Mouse (Mus musculus): Measurements from ENCODE around the gene Tac4. TPM values are rescaled to one million over a fixed set of nuclear protein-coding genes. Genes with fewer than 3 reads are reported as not detected.

Gene Tac4
- polyA plus RNA-seq, 1 experiment from 2014 or later: 0.12 TPM

DNA sequence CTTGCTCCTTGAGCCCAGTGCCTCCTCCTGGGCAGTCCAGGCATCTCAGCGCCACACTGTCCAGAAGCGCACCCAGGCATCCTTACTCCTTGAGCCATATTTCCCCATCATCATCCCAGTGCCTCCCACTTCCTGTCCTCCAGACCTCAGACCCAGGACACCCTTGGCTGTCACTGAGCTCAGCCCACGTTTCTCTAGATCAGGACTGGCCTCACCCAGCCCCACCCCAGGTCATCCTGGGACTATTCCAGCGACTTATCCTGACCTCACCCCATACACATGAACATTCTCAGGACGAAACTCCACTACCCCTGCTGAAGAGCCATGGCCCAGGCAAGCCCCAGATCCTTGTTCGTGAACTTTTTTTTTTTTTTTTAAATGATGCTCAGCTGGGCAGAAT lies 5.6 kb upstream of the Tac4 start:
- WGBS: 75% methylated on average over 6 of the region's 6 CpGs
- H3K4me2 ChIP-seq (replicated peaks; ENCODE audit: low read depth, low read length): no peak overlapping the region

DNA sequence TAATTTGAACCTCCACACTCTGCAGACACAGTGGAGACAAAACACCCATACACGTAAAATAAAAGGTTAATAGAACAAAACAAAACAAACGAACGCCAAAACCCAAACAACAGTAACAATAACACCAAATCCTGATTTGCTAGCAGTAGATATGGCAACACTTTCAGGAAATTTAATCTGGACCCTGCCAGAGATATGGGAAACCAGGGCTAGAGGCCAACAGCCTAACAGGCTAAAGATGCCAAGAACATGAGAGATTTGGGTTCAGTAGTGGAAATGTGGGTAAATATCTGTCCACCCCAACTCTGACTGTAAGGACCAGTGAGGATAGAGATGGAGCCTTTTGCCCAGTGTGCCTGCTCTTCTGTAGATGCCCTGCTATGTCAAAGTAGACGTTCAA lies 3.4 kb upstream of the Tac4 start:
- no peak for ATAC-seq (ENCODE audit: low FRiP score, low TSS enrichment)
- no peaks in the 10 kb centered on the region for H3K9me3 ChIP-seq (ENCODE audit: low read length)
- no peaks in the 10 kb centered on the region for H3K27me3 ChIP-seq (ENCODE audit: insufficient read depth, low read length)
- H3K4me3 ChIP-seq (ENCODE audit: low read length): no peak overlapping the region
- no peaks in the 10 kb centered on the region for H3K36me3 ChIP-seq (ENCODE audit: insufficient read depth, low read length)
- H3K27ac ChIP-seq (ENCODE audit: low read length): no peak overlapping the region
- peaks cover 5% of the 10 kb centered on the region for H3K4me1 ChIP-seq (ENCODE audit: insufficient read depth, low read length)
- WGBS: 44% methylated on average over 4 of the region's 4 CpGs
- H3K9ac ChIP-seq (replicated peaks; ENCODE audit: low read length): no peak overlapping the region
- peak overlapping the region; percentile 97 for H3K4me2 ChIP-seq (replicated peaks; ENCODE audit: low read depth, low read length)

More for the DNA sequence above, 5.6 kb upstream of the Tac4 start:
- Histone ChIP-seq H3K4me3 (ENCODE audit: low read length) (no peak overlapping the region), H3K36me3 (ENCODE audit: insufficient read depth, low read length) (no peaks in the 10 kb centered on the region), H3K9ac (replicated peaks; ENCODE audit: low read length) (no peak overlapping the region), H3K27me3 (ENCODE audit: insufficient read depth, low read length) (no peaks in the 10 kb centered on the region), H3K4me1 (ENCODE audit: insufficient read depth, low read length) (peaks cover 5% of the 10 kb centered on the region), H3K27ac (ENCODE audit: low read length) (no peak overlapping the region), H3K9me3 (ENCODE audit: low read length) (no peaks in the 10 kb centered on the region)
- ATAC-seq (ENCODE audit: low FRiP score, low TSS enrichment): no peak

DNA sequence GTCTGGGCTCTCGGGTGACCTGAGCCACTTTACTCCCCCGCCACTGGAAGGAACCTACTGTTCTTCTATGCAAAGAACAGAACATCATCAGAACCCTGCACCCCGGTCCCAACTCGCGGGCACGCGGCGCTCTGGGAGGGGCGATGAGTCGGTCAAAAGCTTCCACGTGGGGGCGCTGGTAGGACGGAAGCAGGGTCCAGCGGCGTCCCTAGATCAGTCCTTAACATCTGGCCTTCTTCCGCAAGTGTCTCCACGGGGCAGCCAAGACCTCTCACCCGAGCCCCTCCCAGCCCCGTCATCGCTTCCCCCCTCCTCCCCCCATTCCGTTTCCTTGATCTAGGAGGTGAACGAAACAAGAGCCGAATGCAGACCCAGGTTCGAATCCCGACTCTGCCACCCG lies 2.8 kb upstream of the Tac4 start:
- H3K27ac ChIP-seq (ENCODE audit: low read length): peak overlapping the region; percentile 74
- peak overlapping the region; percentile 67 for H3K4me3 ChIP-seq (ENCODE audit: low read length)
- no peaks in the 10 kb centered on the region for H3K9me3 ChIP-seq (ENCODE audit: low read length)
- H3K4me2 ChIP-seq (replicated peaks; ENCODE audit: low read depth, low read length): peak overlapping the region; percentile 97
- no peaks in the 10 kb centered on the region for H3K36me3 ChIP-seq (ENCODE audit: insufficient read depth, low read length)
- H3K4me1 ChIP-seq (ENCODE audit: insufficient read depth, low read length): peaks cover 5% of the 10 kb centered on the region
- H3K27me3 ChIP-seq (ENCODE audit: insufficient read depth, low read length): no peaks in the 10 kb centered on the region
- ATAC-seq (ENCODE audit: low FRiP score, low TSS enrichment): peak; percentile 69; the same call in 1 of the 2 replicates
- WGBS: under 1% methylated on average over 26 of the region's 26 CpGs
- peak overlapping the region; percentile 86 for H3K9ac ChIP-seq (replicated peaks; ENCODE audit: low read length)

DNA sequence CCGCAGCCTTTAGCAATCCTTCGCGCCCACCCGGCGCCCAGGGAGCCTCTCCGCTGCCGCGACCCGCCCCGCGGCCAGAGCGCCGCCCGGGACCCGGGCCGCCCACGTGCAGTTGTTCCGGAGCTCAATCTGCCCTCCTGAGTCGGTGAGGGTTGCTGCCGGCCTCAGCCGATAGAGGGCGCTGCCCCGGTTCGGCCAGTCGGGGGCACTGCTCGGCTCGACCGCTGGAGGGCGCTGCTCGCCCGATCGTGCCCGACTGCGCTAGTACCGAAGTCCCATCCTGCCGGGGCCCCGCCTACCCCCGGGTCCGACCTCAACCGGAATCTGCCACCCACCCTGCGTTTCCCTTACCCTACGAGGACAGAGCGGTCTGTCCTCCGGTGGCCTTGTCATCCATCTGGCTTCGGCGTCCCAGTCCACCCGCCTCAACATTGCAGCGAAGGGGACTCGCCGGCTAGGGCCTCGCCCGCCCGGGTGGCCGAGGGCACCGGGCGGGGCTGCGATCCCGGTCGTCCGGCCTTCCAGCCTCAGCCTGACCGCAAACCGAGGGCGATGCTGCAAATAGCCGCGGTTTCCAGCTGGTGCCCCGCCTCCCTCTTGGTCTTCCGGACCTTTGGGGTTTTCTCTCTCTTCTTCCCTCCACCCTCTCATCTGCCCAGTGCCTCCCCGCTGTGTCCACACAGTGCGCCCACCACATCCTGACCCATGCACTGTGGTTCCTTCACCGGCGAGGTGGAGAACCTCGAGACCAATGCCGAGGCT lies 2.1 kb upstream of the Tac4 start:
- H3K9ac ChIP-seq (replicated peaks; ENCODE audit: low read length): peak overlapping the region; percentile 86
- peak overlapping the region; percentile 67 for H3K4me3 ChIP-seq (ENCODE audit: low read length)
- H3K9me3 ChIP-seq (ENCODE audit: low read length): no peaks in the 10 kb centered on the region
- H3K36me3 ChIP-seq (ENCODE audit: insufficient read depth, low read length): no peaks in the 10 kb centered on the region
- peak overlapping the region; percentile 85 for H3K27ac ChIP-seq (ENCODE audit: low read length)
- H3K27me3 ChIP-seq (ENCODE audit: insufficient read depth, low read length): no peaks in the 10 kb centered on the region
- peak overlapping the region; percentile 97 for H3K4me2 ChIP-seq (replicated peaks; ENCODE audit: low read depth, low read length)
- peak; percentile 77 for ATAC-seq (ENCODE audit: low FRiP score, low TSS enrichment)
- under 1% methylated on average over 73 of the region's 73 CpGs for WGBS
- H3K4me1 ChIP-seq (ENCODE audit: insufficient read depth, low read length): peaks cover 5% of the 10 kb centered on the region

DNA sequence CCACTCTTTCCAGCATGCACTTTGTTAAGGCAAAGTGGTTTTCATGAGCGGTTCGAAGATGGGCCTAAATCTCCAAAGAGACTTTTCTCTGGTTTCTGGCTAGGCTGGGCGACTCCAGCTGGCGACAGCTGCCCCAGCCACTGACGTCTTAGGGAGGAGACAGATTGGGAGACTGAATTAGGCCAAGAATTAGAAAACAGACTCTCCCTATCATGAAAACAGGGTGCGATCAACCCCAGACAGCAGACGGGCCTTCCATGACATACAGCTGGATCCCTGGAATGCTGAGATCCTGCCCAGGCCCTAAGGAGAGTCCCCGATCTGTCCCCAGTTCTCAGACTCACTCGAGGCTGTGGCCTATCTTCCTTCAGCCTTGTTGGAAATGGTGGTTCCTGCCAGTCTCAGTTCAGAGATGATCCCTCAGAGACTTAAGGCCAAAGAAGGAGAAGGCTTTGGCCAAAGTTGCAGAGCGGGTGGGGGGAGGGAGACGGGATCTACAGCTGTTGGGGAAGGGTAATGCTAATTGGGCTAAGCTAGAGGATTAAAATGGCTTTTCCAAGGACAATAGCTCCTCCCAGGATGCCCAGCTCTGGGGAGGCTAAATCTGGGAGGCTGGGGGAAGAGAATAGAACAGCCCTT lies 2.6 kb downstream of the Tac4 start:
- Histone ChIP-seq H3K4me2 (replicated peaks; ENCODE audit: low read depth, low read length) (no peak overlapping the region), H3K4me1 (ENCODE audit: insufficient read depth, low read length) (no peaks in the 10 kb centered on the region), H3K27me3 (ENCODE audit: insufficient read depth, low read length) (no peaks in the 10 kb centered on the region), H3K9me3 (ENCODE audit: low read length) (no peaks in the 10 kb centered on the region), H3K4me3 (ENCODE audit: low read length) (no peak overlapping the region), H3K9ac (replicated peaks; ENCODE audit: low read length) (0 out of 2 replicates have a peak overlapping the region, but pooled peaks have one; percentile 14), H3K27ac (ENCODE audit: low read length) (peak overlapping the region; percentile 79), H3K36me3 (ENCODE audit: insufficient read depth, low read length) (no peaks in the 10 kb centered on the region)
- WGBS: 38% methylated on average over 11 of the region's 11 CpGs
- ATAC-seq (ENCODE audit: low FRiP score, low TSS enrichment): no peak

DNA sequence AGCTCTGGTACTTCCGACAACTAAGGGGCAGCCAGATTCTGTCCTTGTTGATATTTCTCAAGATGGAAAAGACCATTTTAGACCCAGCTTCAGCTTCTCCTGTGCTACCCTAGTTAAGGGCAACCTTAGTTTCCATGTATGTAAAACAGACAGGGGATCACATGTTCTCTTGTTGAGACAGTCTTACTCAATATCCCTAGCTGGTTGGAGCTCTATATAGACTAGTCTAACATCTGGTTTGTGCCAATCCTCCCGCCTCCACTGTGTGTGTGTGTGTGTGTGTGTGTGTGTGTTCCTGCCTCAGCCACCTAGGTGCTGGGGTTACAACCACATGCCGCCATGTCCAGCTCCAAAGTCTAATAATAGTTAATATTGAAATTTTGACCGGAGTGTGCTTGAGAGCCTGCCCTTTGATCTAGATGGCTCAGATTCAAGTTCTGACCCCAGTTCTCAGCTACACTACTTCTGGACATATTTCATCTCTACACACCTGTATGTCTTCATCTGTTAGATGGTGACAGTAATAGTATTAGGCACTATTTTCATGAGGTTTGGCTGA lies 3.2 kb downstream of the Tac4 start:
- Histone ChIP-seq H3K27ac (ENCODE audit: low read length) (peak overlapping the region; percentile 79), H3K9ac (replicated peaks; ENCODE audit: low read length) (no peak overlapping the region), H3K9me3 (ENCODE audit: low read length) (no peaks in the 10 kb centered on the region), H3K4me2 (replicated peaks; ENCODE audit: low read depth, low read length) (no peak overlapping the region), H3K27me3 (ENCODE audit: insufficient read depth, low read length) (no peaks in the 10 kb centered on the region), H3K4me3 (ENCODE audit: low read length) (no peak overlapping the region), H3K4me1 (ENCODE audit: insufficient read depth, low read length) (no peaks in the 10 kb centered on the region), H3K36me3 (ENCODE audit: insufficient read depth, low read length) (no peaks in the 10 kb centered on the region)
- WGBS: 79% methylated on average over 4 of the region's 4 CpGs
- ATAC-seq (ENCODE audit: low FRiP score, low TSS enrichment): no peak

DNA sequence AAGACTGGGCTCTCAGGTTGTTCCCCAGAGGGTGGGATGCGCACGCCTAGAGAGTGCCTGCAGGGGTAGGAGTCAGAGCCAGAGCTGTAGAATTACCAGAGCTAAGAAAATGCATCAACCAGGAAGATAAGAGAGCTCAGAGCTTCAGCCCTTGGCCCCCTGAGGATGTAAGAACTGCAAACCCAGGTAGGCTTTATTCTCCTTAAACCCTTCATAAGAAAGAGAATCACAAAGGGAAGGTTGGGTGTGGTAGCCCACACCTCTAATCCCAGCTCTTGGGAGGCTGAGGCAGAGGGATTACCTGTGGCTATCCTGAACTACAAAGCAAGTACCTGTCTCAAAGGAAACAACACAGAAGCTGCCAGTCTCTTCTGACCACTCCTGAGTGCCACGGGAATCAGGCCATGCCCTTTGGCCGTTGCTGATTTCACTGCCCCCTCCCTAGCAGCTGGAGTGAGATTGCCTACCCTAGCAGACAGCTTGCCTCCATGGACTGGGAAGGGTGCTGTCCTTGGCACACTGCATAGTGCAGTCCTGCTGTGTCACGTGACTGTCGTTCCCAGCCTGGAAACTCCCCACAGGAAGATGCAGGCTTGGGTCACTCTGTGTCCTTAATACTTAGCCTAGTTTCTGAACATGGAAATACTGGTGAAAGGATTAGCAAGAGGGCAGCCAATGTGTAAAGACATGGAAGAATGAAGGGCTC lies 5.4 kb downstream of the Tac4 start:
- no peak overlapping the region for H3K4me3 ChIP-seq (ENCODE audit: low read length)
- no peak overlapping the region for H3K9ac ChIP-seq (replicated peaks; ENCODE audit: low read length)
- peaks cover 17% of the 10 kb centered on the region for H3K36me3 ChIP-seq (ENCODE audit: insufficient read depth, low read length)
- H3K9me3 ChIP-seq (ENCODE audit: low read length): no peaks in the 10 kb centered on the region
- no peaks in the 10 kb centered on the region for H3K27me3 ChIP-seq (ENCODE audit: insufficient read depth, low read length)
- H3K27ac ChIP-seq (ENCODE audit: low read length): no peak overlapping the region
- 61% methylated on average over 6 of the region's 6 CpGs for WGBS
- 0 out of 2 replicates have a peak, but pooled peaks have one; percentile 40 for ATAC-seq (ENCODE audit: low FRiP score, low TSS enrichment)
- H3K4me1 ChIP-seq (ENCODE audit: insufficient read depth, low read length): no peaks in the 10 kb centered on the region
- H3K4me2 ChIP-seq (replicated peaks; ENCODE audit: low read depth, low read length): no peak overlapping the region

DNA sequence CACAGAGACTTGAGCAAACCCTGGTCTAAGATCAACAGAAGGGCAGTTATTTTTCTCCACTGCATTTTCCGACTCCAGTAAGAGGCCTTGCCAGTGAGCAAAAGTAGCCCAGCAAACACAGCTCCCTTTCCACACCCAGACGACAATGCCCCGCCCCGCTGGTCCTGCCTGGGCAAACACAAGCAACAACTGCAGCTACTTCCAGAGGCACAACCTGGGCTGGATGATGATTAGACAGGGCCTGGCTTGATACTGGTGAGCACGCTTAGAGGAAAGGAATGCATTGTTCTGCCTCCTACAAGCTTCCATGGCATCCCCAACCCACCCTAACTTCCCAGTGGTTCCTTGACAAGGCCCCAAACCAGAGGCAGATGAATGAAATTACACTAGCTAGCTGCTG lies 12.3 kb downstream of the Tac4 start:
- ATAC-seq (ENCODE audit: low FRiP score, low TSS enrichment): no peak
- Histone ChIP-seq H3K27ac (ENCODE audit: low read length) (no peak overlapping the region), H3K4me3 (ENCODE audit: low read length) (no peak overlapping the region), H3K9me3 (ENCODE audit: low read length) (no peaks in the 10 kb centered on the region), H3K4me2 (replicated peaks; ENCODE audit: low read depth, low read length) (no peak overlapping the region), H3K4me1 (ENCODE audit: insufficient read depth, low read length) (no peaks in the 10 kb centered on the region), H3K27me3 (ENCODE audit: insufficient read depth, low read length) (no peaks in the 10 kb centered on the region), H3K36me3 (ENCODE audit: insufficient read depth, low read length) (peaks cover 81% of the 10 kb centered on the region), H3K9ac (replicated peaks; ENCODE audit: low read length) (no peak overlapping the region)
- WGBS: 86% methylated on average over 5 of the region's 5 CpGs

DNA sequence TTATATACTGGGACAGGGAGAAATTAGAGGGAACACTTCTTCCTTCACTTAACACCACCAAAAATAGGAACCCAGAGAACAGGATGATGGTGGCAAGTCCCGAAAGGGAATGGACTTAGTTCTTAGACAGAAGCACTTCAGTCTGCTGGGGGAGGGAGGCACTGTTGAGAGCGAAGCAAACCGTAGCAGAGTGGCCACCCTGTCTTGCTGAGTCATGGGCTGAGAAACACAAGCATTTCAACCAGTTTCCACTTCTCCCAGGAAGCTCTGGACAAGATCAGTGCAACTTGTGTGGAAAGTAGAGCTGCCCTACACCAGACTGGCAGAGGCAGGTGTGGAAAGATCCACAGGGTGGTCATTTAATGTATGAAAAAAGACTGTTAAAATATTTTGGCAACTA lies 13.3 kb downstream of the Tac4 start:
- H3K4me2 ChIP-seq (replicated peaks; ENCODE audit: low read depth, low read length): no peak overlapping the region
- WGBS: 92% methylated on average over 3 of the region's 3 CpGs
- no peak overlapping the region for H3K27ac ChIP-seq (ENCODE audit: low read length)
- no peaks in the 10 kb centered on the region for H3K9me3 ChIP-seq (ENCODE audit: low read length)
- H3K9ac ChIP-seq (replicated peaks; ENCODE audit: low read length): no peak overlapping the region
- H3K4me3 ChIP-seq (ENCODE audit: low read length): no peak overlapping the region
- ATAC-seq (ENCODE audit: low FRiP score, low TSS enrichment): no peak
- H3K36me3 ChIP-seq (ENCODE audit: insufficient read depth, low read length): peaks cover 87% of the 10 kb centered on the region
- no peaks in the 10 kb centered on the region for H3K4me1 ChIP-seq (ENCODE audit: insufficient read depth, low read length)
- no peaks in the 10 kb centered on the region for H3K27me3 ChIP-seq (ENCODE audit: insufficient read depth, low read length)
